Comparison of ENCODE assay signal across 18 mouse cellular contexts in genomic region chr2:145839565-145840315, GRCm38 (mm10).
DNase-seq lines count a peak whose midpoint lies in the region; ATAC-seq and TF ChIP-seq lines count a peak whose summit lies in the region.
"Had no signal": no experiment of that assay in that cellular context is flagged by ENCODE, and none has a peak within 500 bp of the region (broad histone marks: within the 10 kb centered on the region; RNA-seq: fewer than 3 reads in every experiment).

No protein-coding gene starts in this region.

- H3K9ac ChIP-seq in neural tube, embryonic 11.5 days (ENCODE audit: low read length) = no peak overlapping the region
- no peak overlapping the region for H3K9ac ChIP-seq in forebrain, embryonic 14.5 days (ENCODE audit: low read length)
- no peak overlapping the region for H3K9ac ChIP-seq in midbrain, embryonic 14.5 days (replicated peaks; ENCODE audit: low read length)
- H3K9ac ChIP-seq: kidney, embryonic 15.5 days; liver, postnatal 0 days; stomach, embryonic 15.5 days had no signal

- no peak overlapping the region for H3K27ac ChIP-seq in neural tube, embryonic 11.5 days (ENCODE audit: low read depth, low read length)
- H3K27ac ChIP-seq in forebrain, embryonic 14.5 days (ENCODE audit: low read depth, low read length) = no peak overlapping the region
- no peak overlapping the region for H3K27ac ChIP-seq in midbrain, embryonic 14.5 days (replicated peaks; ENCODE audit: low read depth, low read length)
- no peak overlapping the region for H3K27ac ChIP-seq in layer of hippocampus, adult 2 months
- H3K27ac ChIP-seq: kidney, embryonic 15.5 days; macrophage; stomach, embryonic 15.5 days had no signal

- DNase-seq in neural tube, embryonic 11.5 days (ENCODE audit: low spot score) = peak; percentile 25
- no peak for DNase-seq in neural tube, embryonic 10.5 days (ENCODE audit: extremely low spot score, low spot score)
- DNase-seq in forebrain, embryonic 14.5 days (ENCODE audit: low spot score) = peak; percentile 54
- peak; percentile 75 for DNase-seq in midbrain, embryonic 14.5 days
- DNase-seq in layer of hippocampus, adult 2 months (ENCODE audit: low spot score in 2 of 2) = no peak
- no peak for DNase-seq in left cerebral cortex, adult 8-10 months (ENCODE audit: low spot score in 2 of 2)
- DNase-seq in heart, adult 8-10 months (ENCODE audit: low spot score) = no peak
- DNase-seq: cerebellum, postnatal 25 days; gastrocnemius, postnatal 25 days; heart, postnatal 14 days; liver; liver, postnatal 0 days; right cerebral cortex, adult 18-20 months had no signal

- H3K9me3 ChIP-seq in neural tube, embryonic 11.5 days (ENCODE audit: control insufficient read depth, low read length) = no peaks in the 10 kb centered on the region
- no peaks in the 10 kb centered on the region for H3K9me3 ChIP-seq in forebrain, embryonic 14.5 days (replicated peaks; ENCODE audit: control insufficient read depth, low read length)
- no peaks in the 10 kb centered on the region for H3K9me3 ChIP-seq in midbrain, embryonic 14.5 days (ENCODE audit: control insufficient read depth, low read length)
- H3K9me3 ChIP-seq: kidney, embryonic 15.5 days; stomach, embryonic 15.5 days had no signal

- no peak for TF ChIP-seq CTCF in layer of hippocampus, adult 2 months (conservative IDR thresholded peaks at IDR 0.05)

- no peaks in the 10 kb centered on the region for H3K36me3 ChIP-seq in neural tube, embryonic 11.5 days (ENCODE audit: control insufficient read depth, insufficient read depth, low read length)
- no peaks in the 10 kb centered on the region for H3K36me3 ChIP-seq in forebrain, embryonic 14.5 days (ENCODE audit: control insufficient read depth, insufficient read depth, low read length)
- H3K36me3 ChIP-seq in midbrain, embryonic 14.5 days (ENCODE audit: control insufficient read depth, insufficient read depth, low read length) = no peaks in the 10 kb centered on the region
- H3K36me3 ChIP-seq: G1E; stomach, embryonic 15.5 days had no signal

- H3K4me2 ChIP-seq in neural tube, embryonic 11.5 days (ENCODE audit: low read depth) = no peak overlapping the region
- no peak overlapping the region for H3K4me2 ChIP-seq in forebrain, embryonic 14.5 days (ENCODE audit: low read length)
- no peak overlapping the region for H3K4me2 ChIP-seq in midbrain, embryonic 14.5 days (ENCODE audit: low read length)
- H3K4me2 ChIP-seq: heart, embryonic 11.5 days; kidney, embryonic 15.5 days; stomach, embryonic 15.5 days had no signal

- no peaks in the 10 kb centered on the region for H3K4me1 ChIP-seq in neural tube, embryonic 11.5 days (ENCODE audit: control insufficient read depth, insufficient read depth, low read length)
- H3K4me1 ChIP-seq in forebrain, embryonic 14.5 days (ENCODE audit: control insufficient read depth, insufficient read depth, low read length) = no peaks in the 10 kb centered on the region
- 0 out of 2 replicates have a peak, but pooled peaks cover 4% of the 10 kb centered on the region for H3K4me1 ChIP-seq in midbrain, embryonic 14.5 days (ENCODE audit: control insufficient read depth, insufficient read depth, low read length)
- H3K4me1 ChIP-seq: stomach, embryonic 15.5 days had no signal

- 85% methylated on average over 9 of the region's 9 CpGs for WGBS in neural tube, embryonic 11.5 days
- WGBS in forebrain, embryonic 14.5 days = 79% methylated on average over 9 of the region's 9 CpGs
- 64% methylated on average over 9 of the region's 9 CpGs for WGBS in midbrain, embryonic 14.5 days

- no peak overlapping the region for H3K4me3 ChIP-seq in neural tube, embryonic 11.5 days (ENCODE audit: low read depth, low read length)
- H3K4me3 ChIP-seq in forebrain, embryonic 14.5 days (ENCODE audit: low read depth, low read length) = no peak overlapping the region
- no peak overlapping the region for H3K4me3 ChIP-seq in midbrain, embryonic 14.5 days (replicated peaks; ENCODE audit: low read depth, low read length)
- H3K4me3 ChIP-seq in layer of hippocampus, adult 2 months = no peak overlapping the region
- H3K4me3 ChIP-seq: kidney, embryonic 15.5 days; stomach, embryonic 15.5 days had no signal

- H3K27me3 ChIP-seq in neural tube, embryonic 11.5 days (ENCODE audit: control insufficient read depth, insufficient read depth, low read length) = no peaks in the 10 kb centered on the region
- no peaks in the 10 kb centered on the region for H3K27me3 ChIP-seq in forebrain, embryonic 14.5 days (replicated peaks; ENCODE audit: control insufficient read depth, insufficient read depth, low read length)
- H3K27me3 ChIP-seq in midbrain, embryonic 14.5 days (ENCODE audit: control insufficient read depth, insufficient read depth, low read length) = no peaks in the 10 kb centered on the region
- H3K27me3 ChIP-seq: kidney, embryonic 15.5 days; stomach, embryonic 15.5 days had no signal

- ATAC-seq in neural tube, embryonic 11.5 days (ENCODE audit: insufficient read depth, low FRiP score, low TSS enrichment) = no peak
- ATAC-seq in forebrain, embryonic 14.5 days = peak; percentile 42; the same call in 1 of the 2 replicates
- peak; percentile 57; the same call in 1 of the 2 replicates for ATAC-seq in midbrain, embryonic 14.5 days (ENCODE audit: low FRiP score, low TSS enrichment)
- ATAC-seq: liver, postnatal 0 days had no signal

Comparison
In these comparisons a context has a peak if more than half of its experiments do, and no peak if none do; other contexts are left out.
1. DNase-seq: peak in neural tube, embryonic 11.5 days (single experiment), forebrain, embryonic 14.5 days (single experiment) and midbrain, embryonic 14.5 days (single experiment); none in neural tube, embryonic 10.5 days (single experiment), layer of hippocampus, adult 2 months (0 of 2), left cerebral cortex, adult 8-10 months (0 of 2) and heart, adult 8-10 months (single experiment).